Mouse (Mus musculus) thymus, postnatal 4 days (tissue): ENCODE measurements at regions not wholly inside any gene's neighbourhood (a gene's known extent, or its start where the extent isn't known, plus 50 kb on each side); places are given as distances from the start of the nearest gene placed in this dataset.

Source experiments
- DNase-seq: peaks from one replicate; pipeline ENCODE4 v3.0.0; 2021

DNA sequence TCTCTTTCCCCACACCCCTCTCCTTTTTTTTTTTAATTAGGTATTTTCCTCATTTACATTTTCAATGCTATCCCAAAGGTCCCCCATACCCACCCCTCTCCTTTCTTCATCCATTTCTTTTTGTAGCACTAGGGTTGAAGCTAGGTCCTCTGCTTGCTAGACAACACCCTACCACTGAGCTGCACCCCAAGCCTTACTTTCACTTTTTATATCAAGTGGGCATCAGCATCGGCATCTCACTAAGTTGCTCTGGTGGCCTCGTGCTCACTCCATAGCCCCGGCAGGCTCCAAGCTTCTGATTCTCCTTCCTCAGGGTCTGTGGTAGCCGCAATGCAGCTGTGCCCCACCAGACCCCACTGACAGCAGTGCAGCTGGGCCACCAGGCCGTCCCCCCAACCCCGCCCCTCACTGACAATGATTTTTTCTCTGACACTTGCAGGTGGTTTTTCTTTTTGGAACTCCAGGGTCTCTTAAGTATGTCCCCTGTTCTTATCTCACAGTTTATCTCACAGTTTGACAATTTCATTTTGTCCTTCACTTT lies 77.5 kb downstream of the Nufip1 start:
- peak; percentile 83 for DNase-seq

DNA sequence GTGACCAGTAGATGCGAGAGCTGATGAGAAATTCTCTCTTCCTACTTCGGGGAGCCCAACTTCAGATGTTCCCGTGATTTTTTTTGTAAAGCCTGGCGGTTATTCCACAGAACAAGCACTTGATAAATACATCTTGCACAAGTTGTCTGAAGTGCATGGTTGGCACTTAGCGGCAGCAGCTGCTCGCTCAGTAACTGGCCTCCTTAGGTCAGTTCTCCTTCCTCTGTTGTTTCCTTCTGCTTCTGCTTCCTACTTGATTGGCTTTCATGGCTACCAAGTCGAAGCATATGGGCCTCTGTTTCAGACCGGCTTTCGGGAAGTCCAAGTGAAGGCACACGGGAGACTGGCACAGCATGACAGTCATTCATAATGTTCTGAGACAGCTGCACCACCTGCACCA lies 84.6 kb downstream of the Nufip1 start:
- DNase-seq, result no peak

DNA sequence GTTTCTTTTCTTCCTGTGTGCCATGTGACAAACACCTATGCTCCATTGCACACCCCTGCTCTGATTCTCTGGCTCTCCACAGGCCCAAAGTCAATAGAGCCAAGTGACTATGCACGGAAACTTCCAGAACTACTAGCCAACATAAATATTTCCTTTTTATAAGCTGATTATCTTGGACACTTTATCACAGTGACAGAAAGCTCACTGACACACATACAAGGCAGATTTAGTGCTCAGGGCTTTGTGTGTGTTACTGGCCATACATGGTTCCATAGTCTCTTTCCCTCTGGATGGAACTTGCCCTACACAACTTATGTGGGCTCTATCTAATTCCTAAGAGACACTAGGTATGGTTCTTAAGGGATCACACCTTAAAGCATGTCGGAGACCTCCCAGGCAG lies 86.7 kb downstream of the Nufip1 start:
- DNase-seq, result no peak

DNA sequence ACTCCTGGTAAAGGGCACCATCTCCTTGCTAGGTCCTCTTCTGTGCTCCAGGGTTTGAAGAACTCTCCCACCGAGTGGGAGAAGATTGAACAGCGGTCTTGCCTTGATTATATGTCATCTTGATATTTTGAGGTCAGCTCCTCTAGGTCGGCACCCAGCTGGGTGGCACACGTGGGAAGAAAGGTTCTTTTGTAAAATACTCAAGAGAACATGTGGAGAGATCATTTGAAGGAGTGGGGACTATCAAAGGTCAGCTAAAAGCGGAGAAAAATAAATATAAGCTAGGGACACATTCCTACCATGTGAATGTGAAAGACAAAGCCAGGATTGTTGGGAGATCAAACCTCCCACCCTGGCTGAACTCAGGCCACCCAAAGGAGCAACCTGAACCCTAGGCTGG lies 87.7 kb downstream of the Nufip1 start:
- no peak for DNase-seq

DNA sequence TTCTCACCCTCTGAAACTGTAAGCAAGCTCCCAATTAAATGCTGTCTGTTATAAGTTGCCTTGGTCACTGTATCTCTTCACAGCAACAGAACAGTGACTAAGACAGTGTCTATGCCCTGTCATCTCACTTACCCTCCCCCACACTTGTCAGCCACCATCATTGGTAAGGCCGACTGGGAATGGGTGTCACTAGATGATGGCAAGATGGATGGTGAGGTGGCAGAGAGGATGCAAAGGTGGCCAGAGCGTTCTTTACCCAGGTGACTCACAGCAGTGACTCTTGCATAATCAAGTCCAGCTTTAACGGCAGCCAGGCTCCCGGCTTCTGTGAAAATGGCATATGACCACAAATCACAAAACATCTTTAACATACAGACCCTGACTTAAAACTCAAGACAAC lies 91.9 kb downstream of the Nufip1 start:
- DNase-seq, result no peak

DNA sequence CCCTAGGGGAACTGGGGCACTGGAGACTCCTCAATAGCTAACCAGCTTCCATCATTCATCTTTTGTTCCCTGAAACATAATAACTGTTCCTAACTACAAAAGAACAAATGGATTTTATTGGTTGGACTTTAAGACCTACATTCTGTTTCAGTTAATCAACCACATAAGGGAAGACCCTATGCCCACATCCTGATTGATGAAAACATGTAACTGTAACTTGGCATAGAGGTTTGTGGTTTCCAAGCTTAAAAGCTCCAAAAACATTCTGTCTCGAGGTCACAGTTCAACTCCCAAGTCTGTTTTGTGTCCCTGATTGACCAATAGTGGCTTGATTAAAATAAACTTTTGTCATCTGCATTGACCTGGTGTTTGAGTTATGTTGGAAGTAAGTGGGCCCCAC lies 92.4 kb downstream of the Nufip1 start:
- no peak for DNase-seq

DNA sequence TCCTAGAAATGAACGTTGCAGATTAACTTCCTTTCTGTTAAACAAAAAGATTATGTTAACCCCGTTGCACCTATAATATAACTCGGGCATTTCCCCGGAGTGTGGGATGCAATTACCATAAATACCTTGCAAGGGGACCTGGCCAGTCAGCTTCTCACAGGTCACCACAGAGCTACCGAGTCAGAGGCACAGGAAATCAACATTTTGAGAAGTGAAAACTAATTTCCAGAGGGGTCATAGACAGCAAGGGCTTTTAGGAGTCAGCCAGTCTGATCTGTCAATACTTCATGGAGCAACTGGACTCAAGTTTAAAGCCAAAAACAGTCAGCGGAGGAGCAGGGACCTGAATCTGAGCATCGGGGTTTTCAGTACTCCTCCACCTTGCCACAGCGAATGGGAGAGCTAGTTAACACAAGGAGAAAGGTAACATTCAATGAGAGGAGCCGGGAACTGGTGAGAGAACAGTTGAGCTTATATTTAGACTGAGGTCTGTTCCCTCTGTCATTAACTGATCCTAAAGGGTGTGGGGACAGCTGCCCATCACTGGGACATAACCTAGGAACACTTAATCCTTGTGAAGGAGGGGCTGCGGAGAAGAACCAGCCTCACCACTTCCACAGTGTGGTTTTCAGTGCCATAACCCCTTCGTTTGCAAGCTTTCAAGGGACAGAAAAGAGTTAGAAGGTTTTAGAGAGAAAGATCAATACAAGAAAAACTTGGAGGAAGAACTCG lies 105.9 kb downstream of the Nufip1 start:
- no peak for DNase-seq

DNA sequence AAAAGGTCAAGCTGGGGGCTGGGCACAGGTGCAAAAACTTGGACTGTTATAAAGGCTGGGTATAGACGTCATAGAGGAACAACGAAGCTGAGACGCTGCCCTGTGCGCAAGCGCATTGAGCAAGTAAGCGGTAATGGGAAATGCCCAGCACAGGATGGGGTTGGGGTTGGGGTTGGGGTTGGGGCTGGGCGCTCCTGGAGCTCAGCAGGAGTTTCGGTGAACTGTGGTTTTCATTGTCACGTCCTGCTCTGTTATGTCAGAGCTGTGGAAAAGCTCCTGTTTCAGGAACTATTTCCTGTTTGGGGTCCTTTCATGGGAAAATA lies 106.4 kb downstream of the Nufip1 start:
- peak; percentile 79 for DNase-seq

DNA sequence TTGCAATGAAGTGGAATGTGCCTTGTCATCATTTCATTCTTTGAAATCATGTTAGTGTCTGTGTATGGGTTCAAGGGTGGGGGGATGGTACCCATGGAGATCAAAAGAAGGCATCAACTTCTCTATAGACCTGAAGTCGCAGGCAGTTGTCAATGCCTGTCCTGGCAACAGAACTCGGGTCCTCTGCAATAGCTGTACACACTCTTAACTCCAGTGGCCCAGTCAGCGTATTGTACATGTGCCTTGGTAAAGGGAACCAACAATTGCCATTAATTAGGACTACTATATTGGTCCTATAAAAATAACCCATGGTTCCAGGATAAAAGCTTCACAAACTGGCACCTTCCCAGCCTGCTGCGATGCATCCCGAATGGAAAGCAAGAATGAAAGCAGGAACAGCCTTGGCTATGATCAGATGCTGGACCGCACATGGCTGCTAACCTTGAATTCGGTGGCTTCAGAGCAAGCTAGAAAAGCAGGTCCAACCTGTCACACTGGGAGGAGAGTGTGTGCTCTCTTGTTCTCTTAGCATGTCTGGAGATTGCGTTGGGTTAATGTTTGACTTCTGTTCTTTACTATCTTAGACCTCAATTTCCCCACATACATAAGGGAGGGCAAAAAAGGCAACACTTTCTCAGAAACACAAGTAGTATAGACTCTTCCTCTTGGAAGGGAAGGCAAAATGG lies 107.0 kb downstream of the Nufip1 start:
- no peak for DNase-seq

DNA sequence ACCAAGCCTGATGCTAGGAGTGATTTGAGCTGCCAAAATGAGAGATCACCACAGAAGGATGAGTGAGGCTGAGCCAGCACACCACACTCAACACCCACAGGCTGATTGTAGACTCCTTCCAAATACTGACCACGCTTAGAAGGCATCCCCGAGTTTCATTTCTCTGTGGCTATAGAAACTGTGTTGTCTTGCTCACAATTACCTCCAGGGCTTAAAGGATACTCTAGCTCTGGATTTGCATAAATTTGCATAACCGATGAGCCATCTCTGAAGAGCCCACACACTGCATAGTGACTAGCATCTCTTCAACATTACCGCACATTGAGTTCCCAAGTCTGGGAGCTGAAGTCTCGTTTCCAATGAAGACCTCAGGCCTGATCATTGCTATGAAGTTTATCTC lies 110.3 kb downstream of the Nufip1 start:
- no peak for DNase-seq

DNA sequence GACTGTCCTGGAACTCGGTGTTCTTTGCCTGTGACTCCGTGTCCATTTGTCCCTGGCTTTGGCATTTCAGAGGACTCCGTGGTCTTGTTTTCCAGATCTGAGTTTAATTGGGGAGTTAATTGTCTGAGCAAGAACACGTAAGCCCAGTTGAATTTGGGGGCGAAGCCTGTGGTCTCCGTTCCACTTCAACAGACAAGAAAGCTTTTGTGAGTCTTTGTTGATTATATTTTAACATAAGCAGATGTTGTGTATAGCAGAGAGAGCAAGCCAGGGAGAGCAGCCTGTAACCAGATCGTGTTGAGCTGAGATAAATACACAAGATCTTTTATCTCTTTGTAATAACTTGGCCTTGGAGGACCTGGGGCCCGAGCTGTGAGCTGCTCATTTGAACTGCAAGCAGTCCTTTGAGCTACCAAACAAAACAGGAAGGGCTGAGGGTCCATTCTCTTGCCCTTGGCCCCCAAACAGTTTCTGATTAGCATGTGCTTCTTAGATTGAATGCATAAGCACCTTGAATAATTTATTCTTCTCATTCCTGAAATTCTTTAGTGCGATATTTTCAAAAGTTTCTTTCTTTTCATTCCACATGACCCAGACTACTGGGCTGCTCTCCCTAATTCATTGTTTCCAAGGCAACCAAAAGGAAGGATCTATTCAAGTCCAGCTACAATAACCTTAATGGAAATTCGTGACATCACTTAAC lies 111.1 kb downstream of the Nufip1 start:
- no peak for DNase-seq

DNA sequence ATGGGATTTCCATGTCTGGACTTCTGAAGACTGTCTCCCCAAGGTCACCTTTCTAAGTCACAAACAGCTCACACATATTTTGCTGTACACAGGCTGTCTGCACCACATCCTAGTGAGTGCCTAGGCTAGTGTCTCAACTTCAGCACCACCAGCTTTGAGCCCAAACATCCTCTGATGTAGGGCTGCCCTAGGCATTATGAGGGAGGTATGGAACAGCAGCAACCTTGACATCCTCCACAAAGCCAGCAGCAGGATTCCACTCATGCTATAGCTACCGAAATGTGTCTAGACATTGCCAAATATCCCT lies 111.6 kb downstream of the Nufip1 start:
- no peak for DNase-seq

DNA sequence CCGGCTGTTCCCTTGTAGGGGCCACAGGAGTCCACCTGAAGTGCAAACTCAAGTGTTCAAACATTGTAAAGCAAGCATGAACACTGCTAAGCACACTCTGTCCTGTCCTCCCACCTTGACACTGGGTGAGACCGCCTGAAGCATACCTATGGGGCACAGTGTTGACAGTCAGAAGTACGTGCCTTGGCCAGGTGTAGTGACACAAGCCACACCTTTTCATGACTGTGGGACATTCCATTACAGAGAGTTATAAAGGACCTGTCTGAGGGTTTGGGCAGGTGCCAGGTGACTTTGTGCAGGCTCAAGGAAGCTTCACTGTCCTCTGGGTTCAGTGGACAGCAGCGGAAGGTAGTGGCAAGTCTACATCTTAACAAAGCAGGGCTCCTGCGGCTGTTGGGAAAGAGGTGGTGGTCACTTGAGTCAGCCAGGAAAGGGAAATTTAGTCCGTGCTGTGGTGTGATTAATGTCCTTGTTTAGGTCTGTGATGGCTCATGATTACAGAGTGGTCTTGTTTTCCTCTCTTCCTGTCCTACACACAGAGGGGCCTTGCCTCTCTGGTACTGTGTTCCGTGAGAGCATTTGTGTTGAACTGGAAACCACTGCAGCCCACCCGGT lies 112.5 kb downstream of the Nufip1 start:
- DNase-seq, result no peak

DNA sequence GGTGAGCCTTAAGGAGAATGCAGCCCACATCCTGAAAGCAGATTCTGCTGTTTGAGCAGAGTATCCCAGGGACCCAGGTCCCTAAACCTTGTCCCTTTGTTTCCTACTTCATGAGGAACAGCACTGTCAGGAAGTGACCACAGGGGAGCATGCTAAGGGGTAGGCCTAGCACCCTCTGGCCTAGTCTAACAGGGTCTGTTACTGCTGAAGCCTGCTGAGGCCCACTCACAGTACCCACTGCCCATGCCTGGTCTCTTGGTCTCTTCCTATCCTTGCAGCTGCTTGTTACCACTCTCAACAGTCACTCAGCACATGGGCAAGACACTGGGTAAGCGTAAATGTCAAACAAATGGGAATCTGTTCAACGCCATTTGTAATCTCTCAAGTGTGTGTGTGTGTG lies 113.2 kb downstream of the Nufip1 start:
- DNase-seq, result no peak

DNA sequence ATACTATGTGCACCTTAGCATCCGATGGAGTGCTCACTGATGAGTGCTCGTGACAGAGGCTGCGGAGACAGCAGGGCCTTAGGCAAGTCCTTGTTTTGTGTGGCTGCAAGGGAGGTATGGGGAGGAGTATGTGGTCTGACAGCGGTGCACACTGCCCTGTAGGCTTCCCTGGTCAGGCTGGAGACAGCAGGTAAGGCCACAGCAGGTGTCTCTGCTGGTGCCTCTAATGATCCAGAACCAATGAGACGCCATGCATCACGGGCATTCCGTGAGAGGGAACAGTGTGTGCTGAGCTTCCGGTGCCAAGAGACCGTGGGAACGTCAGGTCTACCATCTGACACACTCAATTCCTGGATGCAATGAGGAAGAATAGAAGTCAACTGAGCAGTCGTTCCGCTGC lies 114.8 kb downstream of the Nufip1 start:
- DNase-seq, result no peak

DNA sequence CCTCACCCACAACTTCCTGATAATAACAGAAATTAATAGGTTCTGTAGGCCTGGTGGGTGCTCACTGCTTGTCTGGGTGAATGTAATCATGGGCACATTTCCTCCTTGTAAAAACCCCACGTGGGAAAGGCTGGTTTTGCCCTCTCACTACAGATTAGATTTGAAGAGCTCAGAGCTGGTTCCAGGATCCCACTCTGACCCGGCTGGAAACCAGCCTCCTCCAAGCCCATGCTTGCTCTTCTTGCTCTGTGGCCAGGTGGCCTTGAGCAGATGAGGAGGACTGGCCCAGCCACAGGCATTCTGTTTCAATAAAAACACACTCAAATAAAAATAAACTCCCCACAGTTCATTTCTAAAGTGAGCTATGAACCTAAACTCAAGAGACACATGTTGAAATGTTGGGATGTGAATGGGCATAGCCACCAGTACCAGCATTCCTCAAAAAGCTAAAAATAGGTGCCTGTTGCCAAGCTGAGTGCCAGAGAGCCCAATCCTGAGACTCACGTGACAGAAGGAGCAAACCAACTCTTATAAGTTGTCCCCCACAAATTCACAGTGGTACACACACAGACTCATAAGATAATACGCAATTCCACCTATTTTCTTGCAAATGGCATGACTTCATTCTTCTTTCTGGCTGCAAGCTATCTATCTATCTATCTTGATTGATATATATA lies 116.1 kb downstream of the Nufip1 start:
- no peak for DNase-seq

DNA sequence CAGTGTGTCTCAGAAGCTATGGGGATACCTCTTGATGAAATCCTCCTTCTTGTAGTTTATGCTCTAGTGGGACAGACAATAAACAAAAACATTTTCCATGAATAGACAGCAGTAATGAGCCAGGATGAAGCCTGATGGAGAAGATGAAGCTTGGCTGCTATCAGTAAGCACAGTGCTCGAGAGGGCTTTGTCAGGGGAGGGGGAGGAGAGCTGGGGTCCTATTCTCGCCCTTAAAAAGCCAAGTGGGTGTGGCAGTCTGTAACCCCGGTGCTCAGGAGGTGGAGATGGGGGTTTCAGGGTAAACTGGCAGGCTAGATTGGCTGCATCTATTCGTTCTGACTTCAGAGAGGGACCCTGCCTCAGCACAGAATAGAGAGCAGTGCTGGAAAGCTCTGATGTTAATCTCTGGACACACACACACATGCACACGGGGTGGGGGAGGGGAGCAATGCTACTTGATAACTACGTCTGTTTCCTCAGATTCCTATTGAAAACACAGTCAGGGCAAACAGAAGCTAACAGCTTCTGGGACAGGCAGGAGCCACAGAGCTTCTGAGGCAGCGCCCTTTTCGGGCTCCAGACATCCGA lies 118.4 kb downstream of the Nufip1 start:
- no peak for DNase-seq

DNA sequence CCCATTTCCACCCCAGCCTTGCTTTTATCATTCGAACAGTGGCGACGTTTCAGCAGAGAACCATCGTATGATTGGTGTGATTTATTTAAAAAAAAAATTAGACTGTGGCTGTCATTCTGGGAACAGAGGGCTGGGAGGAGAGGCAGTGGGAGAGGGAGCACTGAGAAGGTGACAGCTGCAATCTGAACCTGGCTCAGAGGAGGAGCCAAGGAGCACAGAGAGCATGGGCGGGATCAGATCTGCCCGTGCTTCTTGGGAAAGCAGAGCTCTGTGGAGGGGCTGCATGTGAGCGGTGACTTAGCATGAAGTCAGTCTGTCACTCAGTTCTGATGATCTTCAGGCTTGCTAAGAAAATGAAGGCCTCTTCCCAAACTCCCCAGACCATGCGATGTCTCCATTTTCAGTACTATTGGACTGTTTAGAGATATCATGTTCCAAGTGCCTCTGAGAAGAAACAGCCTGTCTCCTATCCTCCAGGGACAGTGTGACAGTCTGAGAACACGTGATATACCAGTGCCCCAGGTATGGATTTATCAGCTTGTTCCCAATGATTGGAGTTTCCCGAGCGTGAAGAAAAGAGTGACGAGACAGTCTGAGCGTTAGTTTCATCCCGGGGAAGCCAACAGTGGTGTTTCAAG lies 129.3 kb downstream of the Nufip1 start:
- no peak for DNase-seq

DNA sequence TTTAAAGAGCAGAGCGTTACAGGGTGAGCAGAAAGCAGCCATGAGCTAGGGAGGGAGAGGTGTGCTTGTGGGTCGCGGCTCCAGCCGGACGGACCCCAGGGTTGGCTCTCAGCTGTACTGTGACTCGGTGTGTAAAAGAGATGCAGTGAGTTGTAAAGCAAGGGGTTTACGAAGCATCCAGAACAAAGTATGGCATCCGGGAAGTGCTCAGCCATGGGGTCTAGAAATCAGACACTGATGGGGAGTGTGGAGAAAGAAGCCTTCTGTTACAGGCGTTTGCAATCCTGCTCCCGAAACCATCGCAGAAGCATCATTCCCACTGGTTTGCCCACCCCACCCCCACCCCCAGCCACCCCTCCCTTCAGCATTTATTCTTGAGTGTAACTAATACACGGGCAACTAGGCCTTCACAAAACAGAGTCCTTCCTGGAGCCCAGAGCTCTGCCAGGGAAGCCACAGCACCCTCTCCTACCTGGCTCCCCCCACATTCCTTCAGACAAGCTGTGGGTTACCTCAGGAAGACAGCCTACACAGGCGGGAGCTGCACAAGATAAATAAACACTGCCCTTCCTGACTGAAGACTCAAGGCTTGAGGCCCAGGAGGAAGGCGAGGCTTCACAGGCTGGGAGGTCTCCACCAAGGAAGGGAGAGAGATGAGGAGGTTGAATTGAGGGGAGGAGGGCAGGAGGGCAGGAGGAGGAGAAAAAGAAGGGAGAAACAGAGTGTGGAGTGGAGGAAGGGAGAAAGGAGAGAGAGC lies 133.1 kb downstream of the Nufip1 start:
- DNase-seq, result no peak

DNA sequence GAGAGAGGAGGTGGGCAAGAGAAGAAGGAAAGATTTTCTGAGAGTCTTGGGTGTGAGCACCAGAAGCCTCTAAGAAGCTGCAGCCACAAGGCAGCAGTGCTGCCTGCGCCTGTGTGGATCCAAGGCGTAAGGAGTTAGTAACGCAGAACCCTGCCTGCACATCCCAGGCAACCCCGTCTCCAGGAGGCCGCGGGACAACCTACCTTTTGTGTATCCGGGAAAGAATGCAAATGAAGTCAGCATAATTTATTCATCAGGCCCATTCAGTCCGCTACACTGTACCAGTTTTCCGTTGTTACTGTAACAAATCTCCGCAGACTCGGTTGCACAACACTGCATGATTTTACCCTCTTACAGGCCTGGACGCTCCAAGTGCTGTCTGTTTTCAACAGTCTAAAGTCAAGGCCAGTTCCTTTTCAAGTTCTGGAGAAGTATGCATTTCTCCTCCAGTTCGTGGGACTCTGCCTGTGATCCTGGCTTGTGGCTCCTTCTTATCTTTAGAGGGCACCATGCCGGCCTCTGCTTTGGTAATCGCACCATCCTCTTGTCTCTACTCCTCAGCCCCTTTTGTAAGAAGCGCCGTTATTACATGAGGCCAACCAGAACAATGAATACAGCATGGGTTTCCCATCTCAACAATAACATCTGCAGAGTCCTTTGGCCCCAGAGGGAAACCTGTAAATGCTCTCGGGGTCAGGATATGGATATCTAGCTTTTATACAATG lies 133.8 kb downstream of the Nufip1 start:
- DNase-seq, result no peak

DNA sequence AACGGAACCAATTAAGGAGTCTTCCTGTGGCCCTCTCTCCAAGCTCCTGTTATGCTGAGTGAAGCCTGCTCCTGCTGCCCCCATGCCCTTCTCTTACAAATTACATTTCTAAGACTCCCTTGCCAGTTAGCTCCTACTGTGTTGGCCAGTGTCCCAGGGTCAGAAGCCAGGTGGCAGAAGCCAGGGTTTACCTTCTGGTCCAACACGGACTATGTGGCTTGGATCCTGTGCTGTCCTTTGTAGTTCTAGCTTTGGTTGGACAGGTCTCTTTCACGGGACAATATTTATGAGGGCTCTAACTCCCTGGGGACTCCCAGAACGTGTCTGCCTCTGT lies 134.3 kb downstream of the Nufip1 start:
- DNase-seq, result no peak
